Mouse (Mus musculus): ENCODE measurements around the gene Specc1. TPM values are rescaled to one million over a fixed set of nuclear protein-coding genes. Genes with fewer than 3 reads are reported as not detected.

The Specc1 gene
- total RNA-seq, 2 experiments from 2014 or later = 38.6 to 39.0 TPM

GRCm38 (mm10) chr11:62013449-62013848 lies 56.9 kb downstream of the Specc1 start:
- no peak for DNase-seq (ENCODE audit: low spot score in 2 of 2)

- DNase-seq (ENCODE audit: low spot score in 2 of 2) = no peak
Observed at GRCm38 (mm10) chr11:62015071-62015654, 58.6 kb downstream of the Specc1 start.

GRCm38 (mm10) chr11:62016985-62017384 lies 60.4 kb downstream of the Specc1 start:
- DNase-seq (ENCODE audit: low spot score in 2 of 2) = no peak

GRCm38 (mm10) chr11:62018315-62019205 lies 62.0 kb downstream of the Specc1 start:
- DNase-seq (ENCODE audit: low spot score in 2 of 2) = no peak

- DNase-seq (ENCODE audit: low spot score in 2 of 2) = no peak
Observed at GRCm38 (mm10) chr11:62019857-62020256, 63.3 kb downstream of the Specc1 start.

GRCm38 (mm10) chr11:62020898-62021297 lies 64.3 kb downstream of the Specc1 start:
- DNase-seq (ENCODE audit: low spot score in 2 of 2) = no peak

GRCm38 (mm10) chr11:62022105-62022504 lies 65.5 kb downstream of the Specc1 start:
- no peak for DNase-seq (ENCODE audit: low spot score in 2 of 2)

- DNase-seq (ENCODE audit: low spot score in 2 of 2) = no peak
Observed at GRCm38 (mm10) chr11:62022718-62023493, 66.3 kb downstream of the Specc1 start.

- no peak for DNase-seq (ENCODE audit: low spot score in 2 of 2)
Observed at GRCm38 (mm10) chr11:62023494-62024233, 67.1 kb downstream of the Specc1 start.

GRCm38 (mm10) chr11:62024234-62024601 lies 67.7 kb downstream of the Specc1 start:
- DNase-seq (ENCODE audit: low spot score in 2 of 2) = no peak

GRCm38 (mm10) chr11:62024952-62025351 lies 68.4 kb downstream of the Specc1 start:
- no peak for DNase-seq (ENCODE audit: low spot score in 2 of 2)

GRCm38 (mm10) chr11:62025770-62026169 lies 69.2 kb downstream of the Specc1 start:
- DNase-seq (ENCODE audit: low spot score in 2 of 2) = no peak

- DNase-seq (ENCODE audit: low spot score in 2 of 2) = peak in 1 of 2 experiments; percentile 35
Observed at GRCm38 (mm10) chr11:62026345-62026815, 69.8 kb downstream of the Specc1 start.

- no peak for DNase-seq (ENCODE audit: low spot score in 2 of 2)
Observed at GRCm38 (mm10) chr11:62027271-62027670, 70.7 kb downstream of the Specc1 start.

- DNase-seq (ENCODE audit: low spot score in 2 of 2) = no peak
Observed at GRCm38 (mm10) chr11:62027705-62028104, 71.1 kb downstream of the Specc1 start.

- DNase-seq (ENCODE audit: low spot score in 2 of 2) = no peak
Observed at GRCm38 (mm10) chr11:62029171-62029570, 72.6 kb downstream of the Specc1 start.

- DNase-seq (ENCODE audit: low spot score in 2 of 2) = no peak
Observed at GRCm38 (mm10) chr11:62034564-62034963, 78.0 kb downstream of the Specc1 start.

GRCm38 (mm10) chr11:62035220-62035619 lies 78.7 kb downstream of the Specc1 start:
- no peak for DNase-seq (ENCODE audit: low spot score in 2 of 2)

GRCm38 (mm10) chr11:62040122-62040521 lies 83.6 kb downstream of the Specc1 start:
- DNase-seq (ENCODE audit: low spot score in 2 of 2) = no peak

GRCm38 (mm10) chr11:62044627-62045026 lies 88.1 kb downstream of the Specc1 start:
- DNase-seq (ENCODE audit: low spot score in 2 of 2) = peak in 1 of 2 experiments; percentile 43

GRCm38 (mm10) chr11:62045964-62046363 lies 89.4 kb downstream of the Specc1 start:
- DNase-seq (ENCODE audit: low spot score in 2 of 2) = no peak

Data from layer of hippocampus, postnatal 10 days (tissue).